Mouse (Mus musculus): Measurements from ENCODE around the gene Scgb2b24. TPM values are rescaled to one million over a fixed set of nuclear protein-coding genes. Genes with fewer than 3 reads are reported as not detected.

Scgb2b24 gene
- polyA plus RNA-seq (2014; fragmentation: Nextera tagmentation; extraction: Ambion mirVana), result not detected in 2 replicates

DNA sequence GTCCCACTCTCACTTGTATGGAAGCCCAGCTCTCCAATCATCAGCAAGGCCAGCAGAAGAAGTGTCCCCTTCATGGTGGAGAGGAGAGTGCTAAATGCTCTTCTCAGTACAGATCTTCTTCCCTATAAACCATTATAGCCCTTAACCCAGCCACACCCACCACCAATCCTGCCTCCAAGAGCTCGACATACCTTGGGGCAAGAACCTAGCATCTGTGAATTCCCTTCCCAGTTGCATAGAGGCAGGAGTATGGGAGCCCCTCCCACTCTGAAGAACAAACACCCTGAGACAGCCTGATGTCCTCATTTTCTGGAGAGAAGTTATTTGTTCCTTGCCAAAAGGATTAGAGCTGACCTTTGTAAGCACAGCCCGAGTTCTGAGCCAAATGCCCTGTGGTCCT lies at the start of gene Scgb2b24:
TSS of gene Scgb2b24 (minus strand) at position 101 of the 400 bp plus-strand sequence.
- ATAC-seq (ENCODE audit: low read depth), result no peak
- 76% methylated on average over 2 of the region's 2 CpGs for WGBS

DNA sequence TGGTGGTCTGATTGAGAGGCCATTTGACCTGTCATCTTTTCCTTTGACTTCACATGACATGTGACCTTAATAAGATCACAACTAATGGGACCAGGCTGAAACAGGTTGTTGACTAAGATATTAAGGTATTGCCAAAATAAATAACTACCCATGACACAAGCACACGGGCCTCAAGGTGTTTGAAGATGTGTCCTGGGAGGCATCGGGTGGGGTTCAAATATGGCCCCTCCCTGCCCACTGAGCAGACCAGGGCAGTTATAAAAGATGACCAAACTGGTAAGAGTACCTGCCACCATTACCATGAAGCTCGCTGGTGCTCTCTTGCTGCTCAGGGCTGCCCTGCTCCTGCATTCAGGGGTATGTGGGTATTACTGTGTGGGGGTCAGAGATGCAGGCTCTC lies 4.4 kb upstream of the Scgb2b24 start, which contains the start of gene Scgb1b24:
TSS of gene Scgb1b24 (plus strand) at position 301 of the 400 bp plus-strand sequence.
- Histone ChIP-seq H3K36me3 (ENCODE audit: control insufficient read depth, insufficient read depth, low read length) (no peaks in the 10 kb centered on the region), H3K4me1 (ENCODE audit: control insufficient read depth, insufficient read depth, low read length) (no peaks in the 10 kb centered on the region), H3K4me2 (ENCODE audit: low read depth, low read length) (no peak within 1 kb of the TSS), H3K27me3 (replicated peaks; ENCODE audit: control insufficient read depth, insufficient read depth, low read length) (no peaks in the 10 kb centered on the region), H3K27ac (replicated peaks; ENCODE audit: low read depth, low read length) (no peak within 1 kb of the TSS), H3K9ac (ENCODE audit: low read depth, low read length) (no peak within 1 kb of the TSS), H3K4me3 (ENCODE audit: low read depth, low read length) (no peak within 1 kb of the TSS), H3K9me3 (ENCODE audit: control insufficient read depth, low read length) (peaks cover 27% of the 10 kb centered on the region; the same call in 1 of the 2 replicates)
- 68% methylated on average over 3 of the region's 3 CpGs for WGBS
- no peak for DNase-seq (ENCODE audit: low spot score)
- ATAC-seq (ENCODE audit: low read depth), result no peak

More for the DNA sequence above, at the start of gene Scgb2b24:
- no peak for DNase-seq (ENCODE audit: low spot score)
- no peak within 1 kb of the TSS for H3K9ac ChIP-seq (ENCODE audit: low read depth, low read length)
- no peaks in the 10 kb centered on the region for H3K27me3 ChIP-seq (replicated peaks; ENCODE audit: control insufficient read depth, insufficient read depth, low read length)
- no peaks in the 10 kb centered on the region for H3K4me1 ChIP-seq (ENCODE audit: control insufficient read depth, insufficient read depth, low read length)
- H3K36me3 ChIP-seq (ENCODE audit: control insufficient read depth, insufficient read depth, low read length), result no peaks in the 10 kb centered on the region
- H3K4me2 ChIP-seq (ENCODE audit: low read depth, low read length), result no peak within 1 kb of the TSS
- H3K27ac ChIP-seq (replicated peaks; ENCODE audit: low read depth, low read length), result no peak within 1 kb of the TSS
- no peak within 1 kb of the TSS for H3K4me3 ChIP-seq (ENCODE audit: low read depth, low read length)
- peaks cover 35% of the 10 kb centered on the region for H3K9me3 ChIP-seq (ENCODE audit: control insufficient read depth, low read length)

DNA sequence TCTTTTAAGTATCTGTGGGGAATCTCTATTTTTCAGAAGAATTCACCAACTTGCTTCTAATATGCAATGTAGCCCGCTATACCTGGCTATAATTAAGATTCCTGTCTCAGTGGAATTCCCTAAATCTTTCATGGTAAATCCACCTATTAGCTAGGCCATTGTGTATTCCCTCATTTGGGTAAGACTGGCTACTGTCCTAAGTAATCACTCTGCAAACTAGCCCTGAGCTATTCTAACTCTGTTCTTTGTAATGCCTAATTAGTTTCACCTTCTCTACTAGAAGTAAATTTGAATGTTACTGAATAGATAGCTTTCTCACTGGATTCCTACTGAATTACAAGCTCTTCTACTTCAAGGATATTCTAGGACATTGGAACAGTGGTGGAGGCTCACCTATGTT lies 49.2 kb downstream of the Scgb2b24 start:
- no peak for DNase-seq (ENCODE audit: low spot score)
- H3K27me3 ChIP-seq (replicated peaks; ENCODE audit: control insufficient read depth, insufficient read depth, low read length), result no peaks in the 10 kb centered on the region
- no peaks in the 10 kb centered on the region for H3K4me1 ChIP-seq (ENCODE audit: control insufficient read depth, insufficient read depth, low read length)
- no peaks in the 10 kb centered on the region for H3K36me3 ChIP-seq (ENCODE audit: control insufficient read depth, insufficient read depth, low read length)
- H3K4me2 ChIP-seq (ENCODE audit: low read depth, low read length), result no peak overlapping the region
- peaks cover 16% of the 10 kb centered on the region; the same call in 1 of the 2 replicates for H3K9me3 ChIP-seq (ENCODE audit: control insufficient read depth, low read length)
- no peak overlapping the region for H3K4me3 ChIP-seq (ENCODE audit: low read depth, low read length)
- WGBS, result 22% methylated on average over 1 of the region's 1 CpGs
- no peak overlapping the region for H3K27ac ChIP-seq (replicated peaks; ENCODE audit: low read depth, low read length)
- no peak for ATAC-seq (ENCODE audit: low read depth)
- H3K9ac ChIP-seq (ENCODE audit: low read depth, low read length), result no peak overlapping the region

Other genes with a start within 250 kb of the Scgb2b24 start
- gene Scgb2b21, start 218.9 kb downstream of the Scgb2b24 start, polyA plus RNA-seq (2014; fragmentation: Nextera tagmentation; extraction: Ambion mirVana), result not detected in 2 replicates
- gene Scgb1b24, start 4.5 kb upstream of the Scgb2b24 start, polyA plus RNA-seq (2014; fragmentation: Nextera tagmentation; extraction: Ambion mirVana), result not detected in 2 replicates
- gene Scgb2b26, start 205.7 kb upstream of the Scgb2b24 start, polyA plus RNA-seq (2014; fragmentation: Nextera tagmentation; extraction: Ambion mirVana), result not detected in 2 replicates

Data from embryonic facial prominence, embryonic 14.5 days (tissue).